Mouse (Mus musculus) layer of hippocampus, postnatal 36 days (tissue): Measurements from ENCODE around the gene Syn3. TPM values are rescaled to one million over a fixed set of nuclear protein-coding genes. Genes with fewer than 3 reads are reported as not detected.

ENCODE experiments used
- DNase-seq, 2 experiments: peaks; one replicate each; pipeline ENCODE4 v3.0.0; 2022
- total RNA-seq, 2 experiments: library from RNA; stranded (reverse); gene quantifications; 2 replicates each; pipeline ENCODE4 v1.2.3; 2021

The Syn3 gene
- total RNA-seq, 2 experiments from 2014 or later = 18.8 to 21.4 TPM

- DNase-seq = no peak
Observed at GRCm38 (mm10) chr10:86275585-86275984, 223.1 kb downstream of the Syn3 start.

DNA sequence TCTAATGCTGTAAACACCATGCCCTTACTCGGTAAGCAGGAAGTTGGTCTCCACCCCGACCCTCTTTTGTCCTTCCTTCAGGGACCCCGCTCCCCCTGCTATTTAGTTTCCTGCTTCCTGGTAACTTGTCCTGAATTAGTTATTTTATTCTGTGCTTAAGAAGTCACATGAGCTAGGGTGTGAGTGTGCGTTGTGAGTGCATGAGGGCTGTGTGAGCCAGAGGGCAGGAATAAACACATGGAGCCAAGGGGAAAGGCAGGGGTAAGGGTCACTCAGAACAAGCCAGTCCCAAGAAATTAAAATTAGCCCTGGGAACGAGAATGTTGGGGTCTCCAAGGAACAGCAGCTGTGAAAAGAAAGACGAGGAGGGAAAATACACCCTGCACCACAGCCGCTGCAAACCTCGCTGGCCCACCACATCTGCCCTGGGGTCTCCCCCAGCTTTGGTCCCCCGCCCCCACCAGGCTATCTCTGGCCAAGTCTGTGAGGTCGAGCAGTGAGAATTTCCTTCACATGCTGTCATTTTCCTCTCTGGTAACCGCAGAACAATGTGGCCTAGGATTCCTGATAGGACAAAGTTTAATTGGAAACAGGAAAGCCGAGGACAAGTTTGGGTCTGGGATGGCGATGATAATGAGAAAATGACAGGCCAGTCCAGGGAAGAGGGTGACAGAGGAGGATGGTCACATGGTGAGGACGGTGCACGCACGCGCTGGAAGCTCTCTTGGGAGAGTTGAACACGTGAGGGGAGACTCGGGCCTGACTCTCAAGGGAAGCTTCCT lies 225.1 kb downstream of the Syn3 start:
- DNase-seq = no peak

DNA sequence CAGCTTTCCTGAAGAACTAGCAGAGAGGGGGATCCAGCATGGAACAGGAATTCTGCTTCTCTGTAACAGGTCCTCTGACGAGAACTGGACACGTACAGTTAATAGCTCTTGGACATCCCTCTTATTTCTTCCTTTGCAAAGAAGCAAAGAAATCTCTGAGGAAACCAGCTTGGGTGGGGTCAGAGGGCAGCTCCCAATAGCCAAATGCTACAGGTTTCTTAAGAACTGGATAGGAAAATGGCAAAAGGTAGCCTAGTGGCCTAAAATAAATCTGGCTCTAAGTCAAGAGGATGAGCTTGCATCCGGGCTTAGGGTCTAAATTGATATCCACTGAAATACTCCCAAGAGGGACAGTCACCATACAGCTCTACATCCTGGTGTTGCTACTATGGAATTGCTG lies 225.9 kb downstream of the Syn3 start:
- DNase-seq = no peak

- no peak for DNase-seq
Observed at GRCm38 (mm10) chr10:86270254-86270653, 228.4 kb downstream of the Syn3 start.

GRCm38 (mm10) chr10:86264618-86265017 lies 234.1 kb downstream of the Syn3 start:
- DNase-seq = no peak

- no peak for DNase-seq
Observed at GRCm38 (mm10) chr10:86261725-86262124, 237.0 kb downstream of the Syn3 start.

DNA sequence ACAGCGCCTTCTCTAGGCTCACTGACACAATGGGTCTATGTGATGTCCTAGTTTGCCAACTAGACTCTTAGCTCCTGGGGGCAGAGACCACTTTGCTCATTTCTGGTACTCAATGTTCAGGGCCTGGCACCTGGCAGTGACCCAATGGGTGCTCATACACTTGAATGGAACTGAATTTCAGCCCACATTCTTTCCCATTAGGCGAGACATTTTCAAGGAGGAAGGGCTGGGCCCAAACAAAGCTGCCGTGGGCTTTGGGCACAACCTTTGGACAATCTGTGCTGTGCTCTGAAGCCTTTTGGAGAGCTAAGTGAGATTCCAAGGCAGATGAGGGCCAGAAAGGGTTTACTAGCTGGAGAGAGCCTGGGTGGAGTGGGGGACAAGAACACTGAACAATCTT lies 239.7 kb downstream of the Syn3 start:
- DNase-seq = no peak

DNA sequence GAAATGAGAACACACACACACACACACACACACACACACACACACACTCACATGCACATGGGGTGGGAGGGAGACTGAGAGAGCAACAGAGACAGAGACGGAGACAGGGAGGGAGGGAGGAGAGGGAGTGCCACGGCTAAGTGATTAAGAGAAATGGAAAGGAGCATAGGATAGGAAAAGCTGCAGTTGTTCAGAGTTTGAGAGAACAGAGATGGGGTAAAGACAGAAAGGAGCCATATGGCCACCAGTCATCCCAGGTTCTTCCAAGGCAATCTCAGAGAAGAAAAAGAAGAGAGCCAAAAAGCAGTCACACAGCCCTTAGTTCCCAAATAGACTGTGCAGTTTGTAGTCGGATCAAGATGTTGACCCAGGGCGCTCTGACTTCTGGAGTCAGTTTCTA lies 240.7 kb downstream of the Syn3 start:
- no peak for DNase-seq

DNA sequence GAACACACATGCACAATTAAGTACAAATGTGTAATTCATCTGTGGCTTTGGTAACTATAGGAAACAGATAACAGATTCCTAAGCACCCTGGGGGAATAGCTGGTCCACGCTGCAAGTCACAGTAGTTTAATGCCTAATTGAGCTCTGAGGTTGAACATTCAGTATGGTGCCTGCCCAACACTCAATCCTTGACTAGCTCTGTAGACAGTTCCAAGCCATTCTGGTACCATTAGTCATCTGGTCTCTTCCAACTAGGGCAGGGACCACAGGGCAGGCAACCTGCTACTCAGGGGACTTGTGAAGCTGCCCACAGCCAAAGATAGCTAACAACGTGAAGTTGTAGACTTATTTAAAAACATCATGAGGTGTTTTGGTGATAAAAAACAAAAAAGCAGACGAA lies 241.7 kb downstream of the Syn3 start:
- DNase-seq = no peak

GRCm38 (mm10) chr10:86256221-86256620 lies 242.5 kb downstream of the Syn3 start:
- peak; percentile 26 to 30 for DNase-seq

GRCm38 (mm10) chr10:86250149-86250922 lies 248.4 kb downstream of the Syn3 start:
- DNase-seq = no peak

DNA sequence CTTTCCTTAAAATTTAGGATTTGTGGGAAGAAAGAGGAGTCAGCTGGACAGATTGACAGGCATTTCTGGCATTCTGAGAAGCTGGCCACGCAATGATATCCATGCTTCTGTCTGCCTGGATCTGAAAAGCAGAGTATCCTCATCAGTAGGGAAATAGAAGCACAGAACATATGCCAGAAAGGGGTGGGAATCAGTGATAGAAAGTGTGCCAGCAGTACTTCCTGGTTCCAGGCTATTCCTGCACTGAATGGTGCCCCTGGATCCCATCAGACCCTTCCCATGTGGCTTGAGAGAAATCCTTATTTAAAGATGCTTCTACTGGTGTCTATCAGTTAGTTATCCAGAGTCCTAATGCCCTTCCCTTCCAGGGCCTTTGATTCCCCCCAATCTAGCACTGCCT lies 249.4 kb downstream of the Syn3 start:
- no peak for DNase-seq

DNA sequence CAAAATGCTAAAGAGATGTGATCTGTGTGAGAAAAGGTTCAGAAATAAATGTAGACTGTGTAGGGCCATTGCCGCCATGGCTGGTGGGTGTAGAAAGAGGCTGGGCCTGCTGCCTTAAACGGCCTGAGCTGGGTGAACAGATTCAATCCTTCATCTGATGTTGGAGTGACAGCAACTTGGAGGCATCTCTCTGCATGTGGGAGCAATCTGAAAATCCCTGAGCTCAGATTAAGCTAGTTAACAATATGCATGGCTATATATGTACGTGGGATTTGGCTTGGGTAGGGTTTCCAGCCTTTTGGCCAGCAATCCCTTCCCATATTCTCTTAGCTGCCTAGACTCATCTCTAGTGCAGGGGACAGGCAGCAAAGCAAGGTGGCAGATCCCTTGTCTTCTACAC lies 249.9 kb downstream of the Syn3 start:
- DNase-seq = no peak

GRCm38 (mm10) chr10:86248131-86248740 lies 250.5 kb downstream of the Syn3 start:
- DNase-seq = no peak

DNA sequence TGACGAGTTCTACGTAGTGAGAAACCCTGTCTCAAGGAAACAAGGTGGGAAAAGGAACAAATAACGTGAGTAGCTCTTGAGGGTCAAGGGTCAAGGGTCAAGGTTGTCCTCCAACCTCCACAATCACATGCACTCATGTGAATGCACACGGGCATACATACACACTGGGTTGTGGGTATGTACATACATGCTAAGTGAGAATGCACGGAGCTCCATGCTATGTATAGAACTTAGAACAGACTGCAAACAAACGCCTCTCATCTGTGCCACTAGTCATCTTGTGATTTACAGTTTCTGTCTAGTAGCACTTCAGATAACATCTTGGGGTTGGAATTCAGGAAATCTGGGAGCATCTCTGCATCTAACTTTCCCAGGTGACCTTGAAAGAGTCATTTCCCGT lies 253.3 kb downstream of the Syn3 start:
- no peak for DNase-seq

GRCm38 (mm10) chr10:86243525-86243924 lies 255.2 kb downstream of the Syn3 start:
- DNase-seq = no peak

DNA sequence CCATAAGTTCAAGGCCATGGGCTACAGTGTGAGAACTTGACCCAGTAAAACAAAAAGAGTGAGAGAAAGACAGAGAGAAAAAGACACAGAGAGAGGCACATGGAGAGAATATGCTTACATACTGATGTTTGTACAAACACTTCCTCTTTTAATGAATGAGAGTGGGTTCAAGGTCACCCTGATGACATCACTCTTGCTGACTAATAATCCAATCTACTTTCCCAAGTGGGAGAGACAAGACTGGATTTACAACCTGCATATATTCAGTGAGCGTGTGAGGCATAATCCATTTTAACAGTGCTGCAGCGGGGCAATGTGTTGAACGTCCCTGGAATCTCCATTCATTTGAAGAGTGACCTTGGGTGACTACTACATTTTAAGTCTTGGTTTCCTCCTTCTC lies 256.0 kb downstream of the Syn3 start:
- no peak for DNase-seq

DNA sequence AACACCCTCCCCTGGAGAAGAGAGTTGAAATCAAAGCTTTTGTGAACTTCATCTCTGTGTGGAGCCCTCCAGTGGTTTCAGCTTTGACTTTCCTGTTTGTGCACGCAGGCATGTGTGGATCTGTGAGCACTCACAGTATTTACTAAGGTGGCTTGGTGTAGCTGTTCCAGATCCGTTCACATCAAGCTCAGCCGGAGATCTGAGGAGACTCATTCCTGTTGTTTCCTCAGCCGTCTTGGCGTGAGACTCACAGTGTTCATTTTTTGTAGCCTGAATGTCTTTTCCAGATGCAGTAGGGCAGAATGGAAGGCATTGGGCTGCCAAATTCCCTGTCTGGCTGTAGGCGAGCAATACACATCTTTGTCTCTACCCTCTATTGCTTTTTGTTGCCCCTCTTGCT lies 268.7 kb downstream of the Syn3 start:
- no peak for DNase-seq

DNA sequence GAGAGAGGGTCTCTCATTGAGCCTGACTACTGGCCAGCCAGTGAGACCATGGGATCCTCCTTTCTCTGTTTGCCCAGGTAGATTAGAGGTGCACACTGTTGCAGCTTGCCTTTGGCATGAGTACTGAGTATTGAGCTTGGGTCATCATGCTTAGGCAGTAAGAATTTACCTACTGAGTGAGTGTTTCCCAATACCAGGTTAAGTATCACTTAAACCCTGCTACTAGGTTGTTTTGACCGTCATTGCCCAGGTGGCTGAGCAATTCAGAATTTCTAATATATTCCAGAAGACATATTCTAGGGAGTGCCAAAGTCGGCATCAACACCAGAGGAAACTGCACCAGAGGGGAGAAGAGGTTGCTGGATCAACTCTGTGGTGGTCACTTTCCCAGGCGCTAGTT lies 273.2 kb downstream of the Syn3 start:
- DNase-seq = no peak

DNA sequence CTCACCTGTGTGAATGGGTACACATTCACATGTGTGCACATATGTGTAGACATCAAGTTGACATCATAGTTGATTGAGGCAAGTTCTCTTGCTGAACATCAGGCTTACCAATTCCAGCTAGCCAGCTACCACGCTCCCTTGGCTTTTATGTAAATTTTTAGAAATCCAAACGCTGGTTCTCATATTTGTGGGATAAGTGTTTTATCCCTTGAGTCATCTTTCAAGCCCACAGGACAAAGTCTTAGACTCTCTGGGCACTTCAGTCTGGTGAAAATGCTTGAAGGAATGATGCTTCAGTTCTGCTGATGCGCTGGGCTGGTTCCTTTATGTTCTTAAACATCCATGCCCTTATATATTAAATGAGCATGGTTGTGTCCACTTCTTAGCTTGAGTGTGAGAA lies 279.7 kb downstream of the Syn3 start:
- DNase-seq = no peak

DNA sequence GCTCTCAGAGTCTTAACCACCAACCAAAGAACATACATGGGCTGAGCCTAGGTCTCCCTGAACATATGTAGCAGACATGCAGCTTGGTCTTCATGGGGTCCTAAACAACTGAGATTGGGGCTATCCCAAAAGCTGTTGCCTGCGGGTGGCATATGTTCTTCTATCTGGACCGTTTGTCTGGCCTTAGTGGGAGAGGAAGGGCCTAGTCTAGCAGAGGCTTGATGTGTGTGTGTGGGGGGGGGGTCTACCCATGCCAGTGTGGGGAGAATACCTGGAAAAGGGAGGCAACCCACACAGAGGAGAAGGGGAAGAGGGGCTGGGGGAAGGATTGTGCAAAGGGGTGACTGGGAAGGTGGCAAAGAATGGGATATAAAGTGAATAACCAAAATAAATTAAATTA lies 281.9 kb downstream of the Syn3 start:
- no peak for DNase-seq

DNA sequence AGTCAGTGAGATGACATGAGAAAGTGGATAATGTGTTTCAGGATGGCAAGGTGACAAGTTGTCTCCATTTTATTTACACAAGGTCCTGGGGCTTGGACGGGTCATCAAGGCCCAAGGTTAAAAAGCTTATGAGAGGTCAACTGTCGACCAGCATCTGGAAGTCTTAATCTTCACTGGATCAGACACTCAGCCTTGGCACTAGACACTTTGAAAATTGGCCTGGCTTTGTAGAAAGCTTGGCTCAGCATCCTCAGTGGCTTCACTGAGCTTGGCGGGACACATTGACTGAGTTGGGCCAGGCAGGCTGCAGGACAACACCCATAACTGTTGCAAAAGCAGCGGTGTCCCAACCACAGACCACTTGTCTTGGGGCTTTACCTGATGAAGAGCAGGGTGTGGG lies 286.6 kb downstream of the Syn3 start:
- no peak for DNase-seq

DNA sequence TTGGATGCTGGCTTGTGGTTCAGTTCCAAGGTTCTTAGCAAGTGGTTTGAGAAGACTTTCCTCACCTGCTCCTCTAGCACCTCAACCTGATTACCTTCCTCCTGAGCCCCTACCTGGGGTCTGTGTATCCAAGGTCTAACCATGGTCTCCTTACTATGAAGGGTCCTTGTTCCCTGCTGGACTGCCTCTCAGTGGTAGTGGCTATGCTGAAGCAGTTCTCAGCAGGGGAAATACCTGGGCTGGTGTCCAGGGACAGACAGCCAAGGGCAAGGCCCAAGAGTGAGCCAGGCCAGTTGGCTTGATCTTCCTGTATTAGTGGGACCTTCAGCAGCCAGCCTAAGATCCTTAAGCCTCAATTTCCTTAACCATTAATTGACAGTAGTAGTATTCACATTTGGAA lies 294.8 kb downstream of the Syn3 start:
- DNase-seq = no peak

DNA sequence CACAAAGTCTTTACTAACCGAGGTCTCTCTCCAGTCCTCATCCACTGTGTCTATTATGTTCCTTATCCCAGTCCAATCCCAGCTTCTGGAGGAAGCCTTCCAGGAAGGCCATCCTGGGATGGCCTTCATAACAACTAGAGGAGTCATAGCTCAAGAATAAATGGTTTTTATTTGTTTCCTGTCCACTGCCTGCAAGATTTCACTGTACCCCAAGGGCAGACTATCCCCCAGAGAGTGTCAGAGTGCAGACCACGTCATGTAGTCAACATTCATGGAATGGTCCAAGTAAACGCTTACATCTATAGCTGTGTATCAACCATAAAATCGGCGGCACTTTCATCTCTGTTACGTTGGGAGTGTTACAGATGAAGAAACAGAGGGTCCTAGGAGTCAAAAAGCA lies 295.5 kb downstream of the Syn3 start:
- no peak for DNase-seq
